Mouse (Mus musculus) urinary bladder, postnatal 36 days (tissue): Measurements from ENCODE around the gene Ell2.

ENCODE experiments used
- DNase-seq, 2 experiments: peaks; one replicate each; pipeline ENCODE4 v3.0.0; 2022; ENCODE audit warnings: low spot score in 2 of 2, mixed read lengths in 1 of 2

The Ell2 gene

GRCm38 (mm10) chr13:75730717-75731116, 24.2 kb downstream of the Ell2 start:
- no peak for DNase-seq

GRCm38 (mm10) chr13:75733594-75734161, 27.1 kb downstream of the Ell2 start:
- no peak for DNase-seq

GRCm38 (mm10) chr13:75734231-75734630, 27.7 kb downstream of the Ell2 start:
- DNase-seq, result no peak

DNA sequence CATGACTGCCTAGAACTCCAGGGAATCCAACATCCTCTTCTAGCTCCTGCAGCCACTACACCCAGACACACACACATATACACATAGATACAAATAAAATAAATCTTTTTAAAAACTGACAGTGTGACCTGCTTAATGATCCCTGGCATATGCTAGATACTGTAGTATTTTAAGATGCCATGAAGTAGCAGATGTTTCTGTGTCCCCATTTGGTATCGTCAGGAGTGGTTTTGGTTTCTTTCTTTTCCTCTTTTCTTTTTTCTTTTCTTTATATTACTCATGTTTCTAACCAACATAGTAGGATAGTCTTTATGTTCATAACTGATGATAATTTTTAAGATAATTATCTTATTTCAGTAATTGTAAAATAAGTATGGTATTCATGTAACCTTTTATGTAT, 29.0 kb downstream of the Ell2 start:
- no peak for DNase-seq

GRCm38 (mm10) chr13:75737991-75738390, 31.4 kb downstream of the Ell2 start:
- DNase-seq, result peak in 1 of 2 experiments; percentile 44

GRCm38 (mm10) chr13:75738536-75738935, 32.0 kb downstream of the Ell2 start:
- DNase-seq, result no peak

DNA sequence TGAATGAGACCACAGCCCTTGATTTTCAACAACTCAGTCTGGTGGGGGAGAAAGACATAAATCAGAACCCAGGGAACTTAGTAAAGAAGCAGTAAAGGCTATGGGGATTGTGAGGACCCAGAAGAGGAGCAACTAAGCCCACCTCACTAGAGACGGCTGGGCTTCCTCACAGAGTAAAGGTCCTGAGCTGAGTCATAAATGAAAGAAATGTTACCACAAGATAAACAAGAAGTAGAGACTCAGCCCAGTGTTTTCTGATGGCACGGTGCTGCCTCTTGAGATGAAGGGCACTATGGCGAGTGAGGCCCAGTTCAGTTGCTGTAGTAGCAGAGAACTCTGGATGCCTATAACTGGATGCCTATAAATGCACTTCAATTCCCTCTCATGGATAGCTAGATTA, 32.4 kb downstream of the Ell2 start:
- DNase-seq, result no peak

- DNase-seq, result no peak
Measured at GRCm38 (mm10) chr13:75740018-75740417, 33.5 kb downstream of the Ell2 start.

- DNase-seq, result no peak
Measured at GRCm38 (mm10) chr13:75741119-75741518, 34.6 kb downstream of the Ell2 start.

- no peak for DNase-seq
Measured at GRCm38 (mm10) chr13:75741736-75742729, 35.5 kb downstream of the Ell2 start.

DNA sequence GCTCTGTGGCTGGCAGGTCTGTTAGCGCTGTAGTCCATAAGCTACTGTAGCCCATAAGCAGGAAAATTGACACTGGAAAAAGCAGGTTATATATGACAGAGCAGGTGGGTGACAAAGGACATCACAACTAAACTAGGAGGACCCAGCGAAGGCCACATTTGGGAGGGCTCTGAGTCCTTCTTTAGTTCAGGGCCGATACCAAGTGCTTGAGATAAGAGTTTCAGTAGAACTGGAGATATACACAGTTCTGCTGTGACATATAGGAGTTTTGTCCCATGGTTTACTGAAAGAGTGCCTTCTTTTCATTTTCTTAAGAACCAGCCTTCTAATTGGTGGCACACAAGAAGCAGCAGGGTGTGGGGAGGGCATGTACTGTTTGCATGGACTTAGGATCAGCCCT, 36.4 kb downstream of the Ell2 start:
- no peak for DNase-seq

GRCm38 (mm10) chr13:75744065-75744464, 37.5 kb downstream of the Ell2 start:
- no peak for DNase-seq

GRCm38 (mm10) chr13:75745328-75745727, 38.8 kb downstream of the Ell2 start:
- DNase-seq, result no peak

DNA sequence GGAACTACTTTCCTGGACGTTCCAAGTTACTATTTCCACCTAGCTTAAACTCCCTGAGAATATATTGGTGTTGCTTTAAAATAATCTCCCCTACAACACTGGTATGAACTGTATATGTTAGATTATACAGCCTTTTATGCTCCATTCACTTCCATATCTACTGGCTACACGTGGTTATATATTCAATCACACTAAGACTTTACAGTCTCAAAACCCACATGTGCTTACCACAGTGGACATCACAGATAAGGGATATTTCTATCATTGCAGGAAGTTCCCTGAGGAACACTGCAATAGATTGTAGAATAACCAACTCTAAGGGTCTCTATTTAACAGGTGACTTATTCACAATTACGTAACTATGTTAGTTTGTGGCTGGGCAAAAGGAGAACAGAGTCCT, 40.7 kb downstream of the Ell2 start:
- no peak for DNase-seq

- DNase-seq, result no peak
Measured at GRCm38 (mm10) chr13:75748685-75749084, 42.1 kb downstream of the Ell2 start.

GRCm38 (mm10) chr13:75750785-75751184, 44.2 kb downstream of the Ell2 start:
- DNase-seq, result no peak

- DNase-seq, result peak; percentile 71 to 89
Measured at GRCm38 (mm10) chr13:75752216-75752938, 45.8 kb downstream of the Ell2 start.

DNA sequence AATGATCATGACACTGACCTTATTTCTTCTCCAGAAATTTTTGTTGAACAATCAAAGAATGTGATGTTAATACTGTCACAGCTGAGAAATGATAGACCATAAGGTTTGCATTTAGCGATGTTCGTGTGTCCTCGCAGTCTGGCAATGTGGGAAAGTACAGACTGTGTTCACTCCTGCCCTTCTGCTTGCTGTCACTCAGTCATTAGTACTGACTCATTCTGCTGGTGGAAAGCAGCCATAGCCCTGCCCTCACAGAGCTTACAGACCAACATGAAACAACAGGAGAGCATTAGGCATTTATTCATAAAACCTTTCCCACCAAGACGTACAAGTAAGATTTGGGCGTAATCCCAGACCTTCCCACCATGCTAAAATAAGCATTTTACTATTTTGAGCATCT, 47.8 kb downstream of the Ell2 start:
- DNase-seq, result no peak

GRCm38 (mm10) chr13:75760859-75761548, 54.4 kb downstream of the Ell2 start:
- no peak for DNase-seq

GRCm38 (mm10) chr13:75762759-75763158, 56.2 kb downstream of the Ell2 start:
- no peak for DNase-seq

DNA sequence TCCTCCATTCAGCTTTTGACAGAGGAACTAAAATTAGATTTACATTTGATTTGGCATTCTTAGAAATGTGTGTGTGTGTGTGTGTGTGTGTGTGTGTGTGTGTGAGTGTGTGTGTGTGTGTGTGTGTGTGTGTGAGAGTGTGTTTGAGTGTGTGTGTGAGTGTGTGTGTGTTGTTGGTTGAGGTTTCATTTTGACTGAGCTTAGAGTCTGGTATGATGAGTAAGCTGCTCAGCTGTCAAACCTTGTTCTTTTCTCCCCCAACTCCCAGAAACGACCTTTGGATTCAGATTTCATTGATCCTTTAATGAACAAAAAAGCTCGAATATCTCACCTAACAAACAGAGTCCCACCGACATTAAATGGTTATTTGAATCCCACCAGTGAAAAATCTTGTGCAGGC, 56.7 kb downstream of the Ell2 start:
- no peak for DNase-seq

DNA sequence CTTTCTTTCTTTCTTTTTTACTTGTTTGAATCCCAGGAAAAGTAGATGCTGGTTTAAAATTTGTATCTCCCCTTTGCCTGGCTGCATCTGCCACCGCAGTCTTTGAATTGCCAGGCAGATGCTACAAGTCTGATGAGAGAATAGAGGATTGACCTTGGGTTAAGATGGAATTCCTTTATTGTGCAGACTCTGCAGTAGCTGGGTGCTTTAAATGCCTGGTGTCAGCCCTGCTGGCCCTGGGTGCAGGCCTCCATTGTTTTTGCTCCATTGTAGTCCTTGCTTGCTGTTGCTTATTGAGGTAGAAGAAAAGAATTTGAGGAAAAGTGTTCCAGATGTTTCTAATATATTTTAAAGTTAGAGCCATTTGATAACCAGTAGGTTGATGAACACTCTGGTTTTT, 59.2 kb downstream of the Ell2 start:
- no peak for DNase-seq
